Mouse (Mus musculus) ovary, adult 18-20 months (tissue): ENCODE measurements around the gene Adssl1.

Experiments
- DNase-seq: peaks from one replicate; pipeline ENCODE4 v3.0.0; 2022; ENCODE audit warnings: low spot score, mixed read lengths

The Adssl1 gene

GRCm38 (mm10) chr12:112677943-112678554 lies 58.2 kb downstream of the Adssl1 start:
- DNase-seq, result no peak

DNA sequence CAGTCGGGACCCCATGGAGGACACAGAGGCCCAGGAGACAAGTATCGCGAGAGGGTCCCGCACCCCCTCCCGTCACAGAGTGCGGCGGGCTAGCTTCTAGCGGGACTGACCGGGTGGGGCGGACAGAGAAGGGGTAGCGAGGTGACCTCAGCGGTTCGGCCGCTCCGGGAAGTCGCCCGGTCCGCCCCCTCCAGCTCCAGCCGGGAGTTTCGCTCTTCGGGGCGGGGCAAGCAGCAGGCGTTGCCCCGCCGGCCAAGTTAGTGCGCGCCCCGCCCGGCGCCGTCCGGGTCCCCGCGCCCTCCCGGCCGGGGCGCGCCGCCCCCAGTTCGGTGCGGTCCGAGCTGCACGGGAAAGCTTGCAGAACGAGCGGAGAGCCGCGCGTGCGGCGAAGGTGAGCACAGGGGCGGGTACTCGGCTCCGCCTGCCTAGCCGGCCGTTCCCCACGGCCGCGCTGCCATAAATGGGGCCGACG lies 58.7 kb downstream of the Adssl1 start, which contains the start of gene Zbtb42:
TSS of gene Zbtb42 (plus strand) at position 274 of the 472 bp plus-strand sequence.
- no peak for DNase-seq

GRCm38 (mm10) chr12:112679027-112679996 lies 59.5 kb downstream of the Adssl1 start:
- DNase-seq, result no peak

DNA sequence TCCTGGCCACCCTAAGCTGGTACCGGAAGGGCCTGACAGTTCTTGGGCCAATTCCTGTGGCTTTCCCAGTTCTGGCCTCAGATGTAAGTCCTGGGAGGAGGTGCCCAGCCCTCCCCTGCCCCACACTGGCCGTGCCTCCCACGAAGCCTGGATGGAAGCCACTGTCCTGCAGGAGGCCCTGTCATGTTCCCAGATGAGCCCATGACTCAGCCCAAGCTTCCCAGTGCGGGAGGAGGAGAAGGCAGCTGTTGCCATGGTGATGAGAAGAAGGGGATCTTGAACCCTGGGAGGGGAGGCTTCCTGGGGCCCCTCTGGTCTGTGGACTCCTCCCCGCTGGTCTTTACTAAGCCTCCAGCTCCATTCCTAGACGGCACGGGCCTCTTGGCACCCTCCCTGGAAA lies 63.5 kb downstream of the Adssl1 start:
- no peak for DNase-seq

- no peak for DNase-seq
Observed at GRCm38 (mm10) chr12:112688458-112688857, 68.6 kb downstream of the Adssl1 start.
